Mouse (Mus musculus): Measurements from ENCODE around the gene Vps26a. TPM values are rescaled to one million over a fixed set of nuclear protein-coding genes. Genes with fewer than 3 reads are reported as not detected.

Gene Vps26a
- polyA plus RNA-seq (2012; rRNA removed; ENCODE audit: low replicate concordance): 17.2 and 18.9 TPM in 2 replicates

GRCm38 (mm10) chr10:62486618-62487415 is at the start of gene Vps26a:
Gene Vps26a (minus strand): TSS chr10:62486805.

DNA sequence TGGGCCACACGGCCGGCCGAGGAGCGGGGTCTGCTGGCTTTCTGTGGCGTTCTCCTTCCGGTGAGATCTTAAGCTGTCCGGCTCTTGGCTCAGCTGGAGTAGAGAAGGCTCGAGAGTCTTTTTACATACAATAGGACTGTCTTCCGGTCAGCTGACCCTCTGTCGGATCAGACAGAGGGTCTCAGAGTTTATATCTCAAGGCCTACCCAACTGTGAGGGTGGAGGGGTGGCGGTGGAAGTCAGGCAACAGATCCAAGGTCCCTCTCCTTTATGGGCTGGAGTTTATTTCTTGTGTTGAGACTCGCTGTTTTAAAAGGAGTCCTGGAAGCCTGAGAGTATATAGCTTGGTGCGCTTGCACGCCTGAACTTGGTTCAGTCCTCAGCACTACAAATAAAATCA is 40.7 kb upstream of the Vps26a start, which contains the start of gene Srgn:
Gene Srgn (minus strand): TSS at position 101 of the 400 bp plus-strand sequence.

GRCm38 (mm10) chr10:62449364-62450279 is 37.0 kb downstream of the Vps26a start, which contains the start of the genes 4930507D05Rik and Supv3l1:
Gene 4930507D05Rik (plus strand): TSS chr10:62449489.
Gene Supv3l1 (minus strand): TSS chr10:62449738.

DNA sequence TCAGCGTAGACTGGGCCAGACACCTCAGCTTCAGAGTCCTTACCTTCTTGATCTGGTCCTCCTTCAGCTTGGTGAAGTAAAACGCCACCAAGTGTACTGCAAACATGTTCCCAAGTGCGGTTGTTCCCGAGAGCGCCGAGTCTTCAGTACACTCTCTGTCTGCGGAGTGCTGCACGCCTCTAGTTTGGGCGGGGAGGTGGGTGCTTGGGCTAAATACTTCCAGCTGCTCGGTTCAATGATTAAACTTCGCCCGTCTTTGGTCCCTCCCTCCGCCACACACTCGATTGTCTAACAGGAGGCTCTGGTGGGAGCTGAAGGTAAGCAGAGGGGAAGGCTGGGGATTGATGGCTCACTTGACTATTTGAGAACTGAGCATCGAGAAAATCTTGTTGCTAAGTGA is 64.3 kb downstream of the Vps26a start, which contains the start of gene Hkdc1:
Gene Hkdc1 (minus strand): TSS at position 237 of the 400 bp plus-strand sequence.

Other genes starting within 250 kb of the Vps26a start
- gene Tacr2, start 234.4 kb downstream of the Vps26a start, polyA plus RNA-seq (2012; rRNA removed; ENCODE audit: low replicate concordance): 0.04 TPM in 1 of 2 replicates, not detected in the other
- gene Hk1, start 106.9 kb downstream of the Vps26a start, polyA plus RNA-seq (2012; rRNA removed; ENCODE audit: low replicate concordance): 17.7 and 40.6 TPM in 2 replicates
- gene Hkdc1, start 64.3 kb downstream of the Vps26a start, polyA plus RNA-seq (2012; rRNA removed; ENCODE audit: low replicate concordance): 0.10 and 0.14 TPM in 2 replicates
- 0.06 and 0.24 TPM in 2 replicates for gene 4930507D05Rik, start 37.3 kb downstream of the Vps26a start, polyA plus RNA-seq (2012; rRNA removed; ENCODE audit: low replicate concordance)
- 24.0 and 26.5 TPM in 2 replicates for gene Supv3l1, start 37.1 kb downstream of the Vps26a start, polyA plus RNA-seq (2012; rRNA removed; ENCODE audit: low replicate concordance)
- gene Srgn, start 40.6 kb upstream of the Vps26a start, polyA plus RNA-seq (2012; rRNA removed; ENCODE audit: low replicate concordance): 45.6 and 126 TPM in 2 replicates
- 27.1 and 34.3 TPM in 2 replicates for gene Kif1bp, start 91.7 kb upstream of the Vps26a start, polyA plus RNA-seq (2012; rRNA removed; ENCODE audit: low replicate concordance)
- 10.6 and 30.2 TPM in 2 replicates for gene Ddx21, start 115.5 kb upstream of the Vps26a start, polyA plus RNA-seq (2012; rRNA removed; ENCODE audit: low replicate concordance)
- 12.6 and 17.1 TPM in 2 replicates for gene Ddx50, start 164.4 kb upstream of the Vps26a start, polyA plus RNA-seq (2012; rRNA removed; ENCODE audit: low replicate concordance)
- gene Stox1, start 239.3 kb upstream of the Vps26a start, polyA plus RNA-seq (2012; rRNA removed; ENCODE audit: low replicate concordance): 0.47 and 0.48 TPM in 2 replicates

All from subcutaneous adipose tissue, adult 2 months (tissue).